Mouse (Mus musculus): Measurements from ENCODE around the gene Vps25.

DNA sequence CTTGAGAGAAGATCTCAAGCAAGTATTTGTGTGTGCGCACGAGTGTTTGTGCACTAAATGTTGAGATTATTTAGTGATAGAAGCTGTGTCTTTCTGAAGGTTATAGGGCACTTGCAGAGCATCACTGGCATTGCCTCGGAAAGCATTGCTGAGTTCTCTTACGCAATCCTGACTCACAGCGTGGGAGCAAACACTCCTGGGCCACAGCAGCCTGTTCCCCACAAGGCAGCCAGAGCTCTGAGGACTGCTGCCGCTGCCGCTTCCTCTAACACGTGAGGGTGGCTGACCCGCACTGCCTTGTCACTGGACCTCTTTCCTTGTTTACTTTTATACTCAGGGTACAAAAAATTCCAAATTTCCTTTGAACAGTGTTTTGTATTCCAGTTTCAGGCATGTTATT lies 33.8 kb downstream of the Vps25 start:
- no peak for TF ChIP-seq EP300 (IDR thresholded peaks at IDR 0.05; ENCODE audit: low read depth)
- no peak for TF ChIP-seq CTCF (IDR thresholded peaks at IDR 0.05; ENCODE audit: low read depth)
